Mouse (Mus musculus): ENCODE measurements around the gene Med13. TPM values are rescaled to one million over a fixed set of nuclear protein-coding genes. Genes with fewer than 3 reads are reported as not detected.
A peak's percentile ranks its signal among the peaks of the same experiment; 100 is the strongest.

Gene Med13
- polyA plus RNA-seq (2012; rRNA removed) (19.4 and 24.1 TPM in 2 replicates), polyA plus RNA-seq (2014; fragmentation: Nextera tagmentation; extraction: Ambion mirVana) (13.0 and 17.0 TPM in 2 replicates)

GRCm38 (mm10) chr11:86356854-86357788 lies at the start of gene Med13:
Gene Med13 (minus strand): TSS chr11:86357602.
- Histone ChIP-seq H3K9me3 (ENCODE audit: control insufficient read depth, low read length) (no peaks in the 10 kb centered on the region), H3K27ac (replicated peaks; ENCODE audit: low read depth, low read length) (peak within 1 kb of the TSS; percentile 99), H3K9ac (ENCODE audit: low read depth, low read length, severe bottlenecking) (peak within 1 kb of the TSS; percentile 97), H3K4me2 (replicated peaks; ENCODE audit: low read depth, low read length, severe bottlenecking) (peak within 1 kb of the TSS; percentile 73), H3K36me3 (ENCODE audit: control insufficient read depth, insufficient read depth, low read length) (peaks cover 8% of the 10 kb centered on the region; the same call in 1 of the 2 replicates), H3K27me3 (ENCODE audit: control insufficient read depth, insufficient read depth, low read length) (no peaks in the 10 kb centered on the region), H3K4me1 (ENCODE audit: control insufficient read depth, insufficient read depth, low read length) (peaks cover 14% of the 10 kb centered on the region), H3K4me3 (replicated peaks; ENCODE audit: low read length) (peak within 1 kb of the TSS; percentile 93)
- peak; percentile 20 for ATAC-seq (ENCODE audit: low FRiP score, low read depth)
- peak; percentile 17 for DNase-seq (ENCODE audit: low spot score)
- 0 out of 2 replicates have a peak, but pooled peaks have one; percentile 14 for TF ChIP-seq POLR2A (IDR thresholded peaks at IDR 0.05; ENCODE audit: borderline replicate concordance, extremely low read depth, insufficient read depth, insufficient read length)
- WGBS, result under 1% methylated on average over 60 of the region's 81 CpGs

- Histone ChIP-seq H3K36me3 (ENCODE audit: control insufficient read depth, insufficient read depth, low read length) (no peaks in the 10 kb centered on the region), H3K4me3 (replicated peaks; ENCODE audit: low read length) (no peak overlapping the region), H3K9me3 (ENCODE audit: control insufficient read depth, low read length) (no peaks in the 10 kb centered on the region), H3K4me2 (replicated peaks; ENCODE audit: low read depth, low read length, severe bottlenecking) (no peak overlapping the region), H3K27me3 (ENCODE audit: control insufficient read depth, insufficient read depth, low read length) (no peaks in the 10 kb centered on the region), H3K27ac (replicated peaks; ENCODE audit: low read depth, low read length) (no peak overlapping the region), H3K9ac (ENCODE audit: low read depth, low read length, severe bottlenecking) (no peak overlapping the region), H3K4me1 (ENCODE audit: control insufficient read depth, insufficient read depth, low read length) (no peaks in the 10 kb centered on the region)
- no peak for TF ChIP-seq POLR2A (IDR thresholded peaks at IDR 0.05; ENCODE audit: borderline replicate concordance, extremely low read depth, insufficient read depth, insufficient read length)
- ATAC-seq (ENCODE audit: low FRiP score, low read depth) (no peak), DNase-seq (ENCODE audit: low spot score) (no peak)
- WGBS, result 75% methylated on average over 4 of the region's 4 CpGs
Observed at GRCm38 (mm10) chr11:86404590-86404989, 47.2 kb upstream of the Med13 start.

GRCm38 (mm10) chr11:86403845-86404244 lies 46.4 kb upstream of the Med13 start:
- Histone ChIP-seq H3K4me1 (ENCODE audit: control insufficient read depth, insufficient read depth, low read length) (no peaks in the 10 kb centered on the region), H3K36me3 (ENCODE audit: control insufficient read depth, insufficient read depth, low read length) (no peaks in the 10 kb centered on the region), H3K9ac (ENCODE audit: low read depth, low read length, severe bottlenecking) (no peak overlapping the region), H3K27me3 (ENCODE audit: control insufficient read depth, insufficient read depth, low read length) (no peaks in the 10 kb centered on the region), H3K27ac (replicated peaks; ENCODE audit: low read depth, low read length) (no peak overlapping the region), H3K4me3 (replicated peaks; ENCODE audit: low read length) (no peak overlapping the region), H3K4me2 (replicated peaks; ENCODE audit: low read depth, low read length, severe bottlenecking) (no peak overlapping the region), H3K9me3 (ENCODE audit: control insufficient read depth, low read length) (no peaks in the 10 kb centered on the region)
- 88% methylated on average over 2 of the region's 2 CpGs for WGBS
- DNase-seq (ENCODE audit: low spot score), result no peak
- no peak for ATAC-seq (ENCODE audit: low FRiP score, low read depth)
- no peak for TF ChIP-seq POLR2A (IDR thresholded peaks at IDR 0.05; ENCODE audit: borderline replicate concordance, extremely low read depth, insufficient read depth, insufficient read length)

GRCm38 (mm10) chr11:86399241-86400107 lies 42.1 kb upstream of the Med13 start:
- no peaks in the 10 kb centered on the region for H3K27me3 ChIP-seq (ENCODE audit: control insufficient read depth, insufficient read depth, low read length)
- 84% methylated on average over 9 of the region's 9 CpGs for WGBS
- no peak overlapping the region for H3K4me2 ChIP-seq (replicated peaks; ENCODE audit: low read depth, low read length, severe bottlenecking)
- DNase-seq (ENCODE audit: low spot score) (no peak), ATAC-seq (ENCODE audit: low FRiP score, low read depth) (no peak)
- H3K9me3 ChIP-seq (ENCODE audit: control insufficient read depth, low read length), result no peaks in the 10 kb centered on the region
- no peak overlapping the region for H3K4me3 ChIP-seq (replicated peaks; ENCODE audit: low read length)
- H3K9ac ChIP-seq (ENCODE audit: low read depth, low read length, severe bottlenecking), result no peak overlapping the region
- H3K27ac ChIP-seq (replicated peaks; ENCODE audit: low read depth, low read length), result no peak overlapping the region
- H3K4me1 ChIP-seq (ENCODE audit: control insufficient read depth, insufficient read depth, low read length), result peaks cover 8% of the 10 kb centered on the region; the same call in 1 of the 2 replicates
- no peak for TF ChIP-seq POLR2A (IDR thresholded peaks at IDR 0.05; ENCODE audit: borderline replicate concordance, extremely low read depth, insufficient read depth, insufficient read length)
- H3K36me3 ChIP-seq (ENCODE audit: control insufficient read depth, insufficient read depth, low read length), result no peaks in the 10 kb centered on the region
